Mouse (Mus musculus) kidney, embryonic 16.5 days (tissue): Measurements from ENCODE around the gene Ak4. TPM values are rescaled to one million over a fixed set of nuclear protein-coding genes. Genes with fewer than 3 reads are reported as not detected.

Experiments
- ATAC-seq: fragments of 200-750 bp; cut with Nextera tagmentation; 2 replicates; pipeline ENCODE4 v1.8.0; 2017; ENCODE audit warnings: moderate TSS enrichment; ENCODE audit not compliant: low FRiP score, low TSS enrichment
- H3K27ac ChIP-seq: fragments of 300-500 bp; sonication (generic); 2 replicates; pipeline ENCODE4 v1.5.1; 2014; ENCODE audit warnings: low read length
- H3K27me3 ChIP-seq: fragments of 300-500 bp; sonication (generic); 2 replicates; pipeline ENCODE4 v1.6.1; 2014; ENCODE audit warnings: low read length, control low read depth, mixed read lengths; ENCODE audit not compliant: insufficient read depth
- H3K36me3 ChIP-seq: fragments of 300-500 bp; sonication (generic); 2 replicates; pipeline ENCODE4 v1.6.1; 2014; ENCODE audit warnings: low read length, control low read depth, mixed read lengths; ENCODE audit not compliant: insufficient read depth
- H3K4me1 ChIP-seq: fragments of 300-500 bp; sonication (generic); 2 replicates; pipeline ENCODE4 v1.6.1; 2014; ENCODE audit warnings: low read length, control low read depth, mixed read lengths; ENCODE audit not compliant: insufficient read depth
- H3K4me2 ChIP-seq: fragments of 300-500 bp; sonication (generic); replicated peaks from 2 replicates; pipeline ENCODE4 v1.6.1; 2014; ENCODE audit warnings: low read depth, low read length
- H3K4me3 ChIP-seq: fragments of 300-500 bp; sonication (generic); 2 replicates; pipeline ENCODE4 v1.5.1; 2014; ENCODE audit warnings: mild to moderate bottlenecking, low read length
- H3K9ac ChIP-seq: fragments of 300-500 bp; sonication (generic); replicated peaks from 2 replicates; pipeline ENCODE4 v1.6.1; 2014; ENCODE audit warnings: low read length
- H3K9me3 ChIP-seq: fragments of 300-500 bp; sonication (generic); 2 replicates; pipeline ENCODE4 v1.6.1; 2016; ENCODE audit warnings: low read length, control low read depth
- WGBS: fragments of 180-500 bp; shearing (Covaris S2); extraction: QIAGEN DNeasy Blood & Tissue Kit; methylation state at CpG from one replicate; pipeline ENCODE4 v1.1.7; 2014; 5-methylcytosine and 5-hydroxymethylcytosine counted together
- polyA plus RNA-seq: library from polyadenylated mRNA; unstranded; fragments of >200 nt; fragmentation: Nextera tagmentation; extraction: Ambion mirVana; gene quantifications from 2 replicates; pipeline ENCODE4 v1.2.1, GENCODE M21; 2015

Gene Ak4
- polyA plus RNA-seq: 21.0 and 23.8 TPM in 2 replicates

- Histone ChIP-seq H3K4me3 (peak within 1 kb of the TSS; percentile 80), H3K27ac (peak within 1 kb of the TSS; percentile 18; the same call in 1 of the 2 replicates), H3K9ac (peak within 1 kb of the TSS; percentile 79), H3K4me1 (peaks cover 6% of the 10 kb centered on the region; the same call in 1 of the 2 replicates), H3K4me2 (peak within 1 kb of the TSS; percentile 96), H3K36me3 (no peaks in the 10 kb centered on the region), H3K9me3 (no peaks in the 10 kb centered on the region), H3K27me3 (no peaks in the 10 kb centered on the region)
- peak; percentile 91 for ATAC-seq
- under 1% methylated on average over 40 of the region's 74 CpGs for WGBS
Measured at GRCm38 (mm10) chr4:101419151-101419910, at the start of gene Ak4. TSS of gene Ak4 (plus strand) at chr4:101419277.

GRCm38 (mm10) chr4:101369738-101370275 is 49.3 kb upstream of the Ak4 start:
- no peak overlapping the region for H3K9ac ChIP-seq
- WGBS: 70% methylated on average over 4 of the region's 4 CpGs
- no peaks in the 10 kb centered on the region for H3K36me3 ChIP-seq
- no peak overlapping the region for H3K4me3 ChIP-seq
- H3K27me3 ChIP-seq: no peaks in the 10 kb centered on the region
- H3K9me3 ChIP-seq: no peaks in the 10 kb centered on the region
- H3K4me2 ChIP-seq: no peak overlapping the region
- H3K4me1 ChIP-seq: no peaks in the 10 kb centered on the region
- no peak overlapping the region for H3K27ac ChIP-seq
- no peak for ATAC-seq

GRCm38 (mm10) chr4:101372283-101372682 is 46.8 kb upstream of the Ak4 start:
- Histone ChIP-seq H3K27ac (no peak overlapping the region), H3K4me3 (no peak overlapping the region), H3K4me1 (no peaks in the 10 kb centered on the region), H3K27me3 (no peaks in the 10 kb centered on the region), H3K4me2 (no peak overlapping the region), H3K36me3 (no peaks in the 10 kb centered on the region), H3K9me3 (no peaks in the 10 kb centered on the region), H3K9ac (no peak overlapping the region)
- 59% methylated on average over 2 of the region's 2 CpGs for WGBS
- no peak for ATAC-seq

- no peak overlapping the region for H3K4me2 ChIP-seq
- H3K4me3 ChIP-seq: no peak overlapping the region
- ATAC-seq: no peak
- H3K27ac ChIP-seq: no peak overlapping the region
- no peaks in the 10 kb centered on the region for H3K36me3 ChIP-seq
- no peaks in the 10 kb centered on the region for H3K27me3 ChIP-seq
- H3K9me3 ChIP-seq: no peaks in the 10 kb centered on the region
- H3K4me1 ChIP-seq: no peaks in the 10 kb centered on the region
- WGBS: 86% methylated on average over 6 of the region's 6 CpGs
- H3K9ac ChIP-seq: no peak overlapping the region
Measured at GRCm38 (mm10) chr4:101372751-101373150, 46.3 kb upstream of the Ak4 start.

GRCm38 (mm10) chr4:101374104-101374503 is 45.0 kb upstream of the Ak4 start:
- Histone ChIP-seq H3K27ac (no peak overlapping the region), H3K27me3 (no peaks in the 10 kb centered on the region), H3K4me3 (no peak overlapping the region), H3K9me3 (no peaks in the 10 kb centered on the region), H3K4me2 (no peak overlapping the region), H3K9ac (no peak overlapping the region), H3K4me1 (no peaks in the 10 kb centered on the region), H3K36me3 (no peaks in the 10 kb centered on the region)
- 69% methylated on average over 8 of the region's 8 CpGs for WGBS
- ATAC-seq: no peak

- Histone ChIP-seq H3K9me3 (no peaks in the 10 kb centered on the region), H3K4me1 (no peaks in the 10 kb centered on the region), H3K27me3 (no peaks in the 10 kb centered on the region), H3K4me2 (no peak overlapping the region), H3K4me3 (no peak overlapping the region), H3K9ac (no peak overlapping the region), H3K36me3 (no peaks in the 10 kb centered on the region), H3K27ac (no peak overlapping the region)
- 72% methylated on average over 4 of the region's 4 CpGs for WGBS
- ATAC-seq: no peak
Measured at GRCm38 (mm10) chr4:101376835-101377234, 42.2 kb upstream of the Ak4 start.

- Histone ChIP-seq H3K4me1 (no peaks in the 10 kb centered on the region), H3K4me3 (no peak overlapping the region), H3K9ac (no peak overlapping the region), H3K27me3 (no peaks in the 10 kb centered on the region), H3K36me3 (no peaks in the 10 kb centered on the region), H3K27ac (no peak overlapping the region), H3K9me3 (no peaks in the 10 kb centered on the region), H3K4me2 (no peak overlapping the region)
- 44% methylated on average over 4 of the region's 4 CpGs for WGBS
- no peak for ATAC-seq
Measured at GRCm38 (mm10) chr4:101378241-101378640, 40.8 kb upstream of the Ak4 start.

GRCm38 (mm10) chr4:101378778-101379177 is 40.3 kb upstream of the Ak4 start:
- Histone ChIP-seq H3K4me2 (no peak overlapping the region), H3K4me3 (no peak overlapping the region), H3K9me3 (no peaks in the 10 kb centered on the region), H3K4me1 (no peaks in the 10 kb centered on the region), H3K9ac (no peak overlapping the region), H3K27ac (no peak overlapping the region), H3K36me3 (no peaks in the 10 kb centered on the region), H3K27me3 (no peaks in the 10 kb centered on the region)
- WGBS: 70% methylated on average over 4 of the region's 4 CpGs
- no peak for ATAC-seq

GRCm38 (mm10) chr4:101385002-101385401 is 34.1 kb upstream of the Ak4 start:
- Histone ChIP-seq H3K36me3 (no peaks in the 10 kb centered on the region), H3K27ac (no peak overlapping the region), H3K4me2 (no peak overlapping the region), H3K9ac (no peak overlapping the region), H3K4me3 (no peak overlapping the region), H3K4me1 (no peaks in the 10 kb centered on the region), H3K27me3 (no peaks in the 10 kb centered on the region), H3K9me3 (no peaks in the 10 kb centered on the region)
- ATAC-seq: no peak
- 49% methylated on average over 2 of the region's 2 CpGs for WGBS

GRCm38 (mm10) chr4:101388246-101388645 is 30.8 kb upstream of the Ak4 start:
- no peak overlapping the region for H3K4me3 ChIP-seq
- H3K4me2 ChIP-seq: no peak overlapping the region
- H3K36me3 ChIP-seq: no peaks in the 10 kb centered on the region
- 91% methylated on average over 8 of the region's 8 CpGs for WGBS
- no peak overlapping the region for H3K9ac ChIP-seq
- H3K27me3 ChIP-seq: no peaks in the 10 kb centered on the region
- ATAC-seq: no peak
- H3K27ac ChIP-seq: no peak overlapping the region
- H3K9me3 ChIP-seq: no peaks in the 10 kb centered on the region
- H3K4me1 ChIP-seq: no peaks in the 10 kb centered on the region
